In genomic region chr9:40617676-40618062, GRCm38 (mm10) we compare ENCODE assay signal across 11 mouse cellular contexts. TPM values are rescaled to one million over a fixed set of nuclear protein-coding genes. Genes with fewer than 3 reads are reported as not detected.
A peak's percentile ranks its signal among the peaks of the same experiment; 100 is the strongest.
DNase-seq lines count a peak whose midpoint lies in the region; ATAC-seq and TF ChIP-seq lines count a peak whose summit lies in the region.
"Had no signal": no experiment of that assay in that cellular context is flagged by ENCODE, and none has a peak within 500 bp of the region (broad histone marks: within the 10 kb centered on the region; RNA-seq: fewer than 3 reads in every experiment).

No protein-coding gene starts in this region.

- ATAC-seq in forebrain, embryonic 13.5 days: no peak
- ATAC-seq in limb, embryonic 13.5 days (ENCODE audit: low FRiP score, low read depth): 0 out of 2 replicates have a peak, but pooled peaks have one; percentile 24
- ATAC-seq in neural tube, embryonic 15.5 days (ENCODE audit: low FRiP score): peak; percentile 13; the same call in 1 of the 2 replicates
- ATAC-seq in erythroblast, adult 5-6 weeks (replicated peaks; ENCODE audit: low FRiP score, poor library complexity, severe bottlenecking): no peak
- ATAC-seq: Patski had no signal

- no peaks in the 10 kb centered on the region for H3K27me3 ChIP-seq in forebrain, embryonic 13.5 days
- peaks cover 33% of the 10 kb centered on the region for H3K27me3 ChIP-seq in limb, embryonic 13.5 days
- no peaks in the 10 kb centered on the region for H3K27me3 ChIP-seq in neural tube, embryonic 15.5 days (replicated peaks)

- no peak for TF ChIP-seq CTCF in layer of hippocampus, adult 2 months (conservative IDR thresholded peaks at IDR 0.05)

- DNase-seq in layer of hippocampus, adult 2 months (ENCODE audit: low spot score in 2 of 2): no peak
- DNase-seq in layer of hippocampus, adult 8-10 months (ENCODE audit: low spot score in 2 of 2): no peak
- DNase-seq in adrenal gland, postnatal 36 days: no peak

- H3K9ac ChIP-seq in forebrain, embryonic 13.5 days: peak overlapping the region; percentile 54
- H3K9ac ChIP-seq in limb, embryonic 13.5 days: no peak overlapping the region
- 0 out of 2 replicates have a peak overlapping the region, but pooled peaks have one; percentile 42 for H3K9ac ChIP-seq in neural tube, embryonic 15.5 days (replicated peaks)

- peaks cover 21% of the 10 kb centered on the region for H3K4me1 ChIP-seq in forebrain, embryonic 13.5 days
- H3K4me1 ChIP-seq in limb, embryonic 13.5 days: peaks cover 39% of the 10 kb centered on the region
- H3K4me1 ChIP-seq in neural tube, embryonic 15.5 days: peaks cover 36% of the 10 kb centered on the region

- H3K36me3 ChIP-seq in forebrain, embryonic 13.5 days (ENCODE audit: poor library complexity, severe bottlenecking): no peaks in the 10 kb centered on the region
- H3K36me3 ChIP-seq in limb, embryonic 13.5 days: no peaks in the 10 kb centered on the region
- no peaks in the 10 kb centered on the region for H3K36me3 ChIP-seq in neural tube, embryonic 15.5 days

- H3K27ac ChIP-seq in layer of hippocampus, adult 2 months: peak overlapping the region; percentile 88; the same call in 1 of the 2 replicates
- H3K27ac ChIP-seq in forebrain, embryonic 13.5 days: peak overlapping the region; percentile 74
- H3K27ac ChIP-seq in limb, embryonic 13.5 days: no peak overlapping the region; the same call in 1 of the 2 replicates
- peak overlapping the region; percentile 82 for H3K27ac ChIP-seq in neural tube, embryonic 15.5 days (replicated peaks)

- H3K9me3 ChIP-seq in forebrain, embryonic 13.5 days (replicated peaks): no peaks in the 10 kb centered on the region
- no peaks in the 10 kb centered on the region for H3K9me3 ChIP-seq in limb, embryonic 13.5 days
- H3K9me3 ChIP-seq in neural tube, embryonic 15.5 days (replicated peaks): no peaks in the 10 kb centered on the region

- peak overlapping the region; percentile 30; the same call in 1 of the 2 replicates for H3K4me3 ChIP-seq in layer of hippocampus, adult 2 months
- H3K4me3 ChIP-seq in forebrain, embryonic 13.5 days: peak overlapping the region; percentile 29
- peak overlapping the region; percentile 26 for H3K4me3 ChIP-seq in limb, embryonic 13.5 days
- H3K4me3 ChIP-seq in neural tube, embryonic 15.5 days (replicated peaks): peak overlapping the region; percentile 31; the same call in 1 of the 2 replicates

- peak overlapping the region; percentile 62 for H3K4me2 ChIP-seq in forebrain, embryonic 13.5 days
- H3K4me2 ChIP-seq in limb, embryonic 13.5 days (replicated peaks): peak overlapping the region; percentile 61
- H3K4me2 ChIP-seq in neural tube, embryonic 15.5 days: peak overlapping the region; percentile 57

- 12% methylated on average over 10 of the region's 10 CpGs for WGBS in forebrain, embryonic 13.5 days
- WGBS in limb, embryonic 13.5 days: 12% methylated on average over 10 of the region's 10 CpGs
- WGBS in neural tube, embryonic 15.5 days: 15% methylated on average over 10 of the region's 10 CpGs

RNA-seq across cellular contexts. Expression of gene Gm21915, which starts 52.7 kb away (rescaled TPM):
- not detected for total RNA-seq in layer of hippocampus, adult 2 months (2021)
- not detected for total RNA-seq in layer of hippocampus, adult 8-10 months (2022)
- polyA plus RNA-seq in forebrain, embryonic 13.5 days (2015; fragmentation: Nextera tagmentation; extraction: Ambion mirVana): not detected in 2 replicates
- polyA plus RNA-seq in limb, embryonic 13.5 days (2015; fragmentation: Nextera tagmentation; extraction: Ambion mirVana): not detected in 2 replicates
- polyA plus RNA-seq in neural tube, embryonic 15.5 days (2015; fragmentation: Nextera tagmentation; extraction: Ambion mirVana): not detected in 2 replicates
- not detected in 2 replicates for total RNA-seq in erythroblast, adult 5-6 weeks (2015; ENCODE audit: low replicate concordance)
- total RNA-seq in erythroblast, adult 5-6 weeks (2017; ENCODE audit: low replicate concordance): not detected in 2 replicates
- not detected for total RNA-seq in adrenal gland, postnatal 36 days (2021)
- total RNA-seq: layer of hippocampus, adult 18-20 months; neutrophil, adult 5-6 weeks had no signal
- polyA plus RNA-seq: cortical plate, adult 2 months; Patski had no signal

Comparison
In these comparisons a context has a peak if more than half of its experiments do, and no peak if none do; other contexts are left out.
1. ATAC-seq: peak in limb, embryonic 13.5 days (single experiment) and neural tube, embryonic 15.5 days (single experiment); none in forebrain, embryonic 13.5 days (single experiment) and erythroblast, adult 5-6 weeks (single experiment).
2. Peak in every context shown above with its lines, with median percentiles within 50 percentile points of each other: H3K4me3 ChIP-seq and H3K4me2 ChIP-seq.